Comparison of ENCODE assay signal across 8 mouse cellular contexts in genomic region chr4:116073146-116073545, GRCm38 (mm10). TPM values are rescaled to one million over a fixed set of nuclear protein-coding genes. Genes with fewer than 3 reads are reported as not detected.
DNase-seq lines count a peak whose midpoint lies in the region; ATAC-seq lines count a peak whose summit lies in the region.

No protein-coding gene starts in this region.

- peaks cover 25% of the 10 kb centered on the region for H3K4me1 ChIP-seq in embryonic facial prominence, embryonic 14.5 days (ENCODE audit: control insufficient read depth, insufficient read depth, low read length)
- H3K4me1 ChIP-seq in liver, embryonic 12.5 days, result peaks cover 45% of the 10 kb centered on the region

- no peak overlapping the region for H3K27ac ChIP-seq in embryonic facial prominence, embryonic 14.5 days (replicated peaks; ENCODE audit: low read depth, low read length)
- H3K27ac ChIP-seq in liver, embryonic 12.5 days, result no peak overlapping the region

- no peaks in the 10 kb centered on the region for H3K27me3 ChIP-seq in embryonic facial prominence, embryonic 14.5 days (replicated peaks; ENCODE audit: control insufficient read depth, insufficient read depth, low read length)
- H3K27me3 ChIP-seq in liver, embryonic 12.5 days (replicated peaks), result no peaks in the 10 kb centered on the region

- WGBS in embryonic facial prominence, embryonic 14.5 days, result 50% methylated on average over 4 of the region's 4 CpGs
- 44% methylated on average over 4 of the region's 4 CpGs for WGBS in liver, embryonic 12.5 days (ENCODE audit: insufficient replicate concordance)

- no peak for ATAC-seq in embryonic facial prominence, embryonic 14.5 days (ENCODE audit: low read depth)
- ATAC-seq in liver, embryonic 12.5 days, result no peak
- ATAC-seq in inflammation-experienced regulatory T-cells, adult 6 months, result no peak
- ATAC-seq in frontal cortex, adult (ENCODE audit: low TSS enrichment), result no peak

- no peak overlapping the region; the same call in 1 of the 2 replicates for H3K4me3 ChIP-seq in embryonic facial prominence, embryonic 14.5 days (ENCODE audit: low read depth, low read length)
- H3K4me3 ChIP-seq in liver, embryonic 12.5 days, result peak overlapping the region; percentile 96

- peak; percentile 59 for DNase-seq in cerebellum, adult 9-10 months
- no peak for DNase-seq in cerebellum, postnatal 25 days
- DNase-seq in 3T3-L1 (ENCODE audit: low read depth, low spot score), result peak; percentile 75
- peak; percentile 35 for DNase-seq in embryonic facial prominence, embryonic 14.5 days (ENCODE audit: low spot score)
- no peak for DNase-seq in right cerebral cortex, postnatal 10 days (ENCODE audit: low spot score in 2 of 2)

- H3K9ac ChIP-seq in embryonic facial prominence, embryonic 14.5 days (ENCODE audit: low read depth, low read length), result no peak overlapping the region
- peak overlapping the region; percentile 99 for H3K9ac ChIP-seq in liver, embryonic 12.5 days

- peaks cover 24% of the 10 kb centered on the region for H3K36me3 ChIP-seq in embryonic facial prominence, embryonic 14.5 days (ENCODE audit: control insufficient read depth, insufficient read depth, low read length)
- peaks cover 34% of the 10 kb centered on the region for H3K36me3 ChIP-seq in liver, embryonic 12.5 days

- H3K4me2 ChIP-seq in embryonic facial prominence, embryonic 14.5 days (ENCODE audit: low read depth, low read length), result peak overlapping the region; percentile 78; the same call in 1 of the 2 replicates
- H3K4me2 ChIP-seq in liver, embryonic 12.5 days, result peak overlapping the region; percentile 89

- no peaks in the 10 kb centered on the region for H3K9me3 ChIP-seq in embryonic facial prominence, embryonic 14.5 days (ENCODE audit: control insufficient read depth, low read length)
- H3K9me3 ChIP-seq in liver, embryonic 12.5 days (replicated peaks), result no peaks in the 10 kb centered on the region

RNA-seq across cellular contexts. Expression of gene Uqcrh, which starts 1.7 kb away (rescaled TPM):
- 511 and 572 TPM in 2 replicates for polyA plus RNA-seq in embryonic facial prominence, embryonic 14.5 days (2014; fragmentation: Nextera tagmentation; extraction: Ambion mirVana)
- 326 and 344 TPM in 2 replicates for polyA plus RNA-seq in liver, embryonic 12.5 days (2016; fragmentation: Nextera tagmentation; extraction: Ambion mirVana)
- polyA plus RNA-seq in inflammation-experienced regulatory T-cells, adult 6 months (2017; shearing (Covaris generic)), result 100 to 1,000 TPM; 803 to 910 (median 862) TPM

RNA-seq across cellular contexts. Expression of gene Lrrc41, which starts 1.9 kb away (rescaled TPM):
- 73.1 and 85.5 TPM in 2 replicates for polyA plus RNA-seq in embryonic facial prominence, embryonic 14.5 days (2014; fragmentation: Nextera tagmentation; extraction: Ambion mirVana)
- 42.2 and 43.7 TPM in 2 replicates for polyA plus RNA-seq in liver, embryonic 12.5 days (2016; fragmentation: Nextera tagmentation; extraction: Ambion mirVana)
- polyA plus RNA-seq in inflammation-experienced regulatory T-cells, adult 6 months (2017; shearing (Covaris generic)), result 10 to 100 TPM; 16.5 to 19.0 (median 18.0) TPM

RNA-seq across cellular contexts. Expression of gene Nsun4, which starts 19.5 kb away (rescaled TPM):
- 17.7 and 20.2 TPM in 2 replicates for polyA plus RNA-seq in embryonic facial prominence, embryonic 14.5 days (2014; fragmentation: Nextera tagmentation; extraction: Ambion mirVana)
- polyA plus RNA-seq in liver, embryonic 12.5 days (2016; fragmentation: Nextera tagmentation; extraction: Ambion mirVana), result 10.7 and 11.4 TPM in 2 replicates
- polyA plus RNA-seq in inflammation-experienced regulatory T-cells, adult 6 months (2017; shearing (Covaris generic)), result 10 to 100 TPM; 21.2 to 33.3 (median 29.9) TPM

RNA-seq across cellular contexts. Expression of gene Rad54l, which starts 50.3 kb away (rescaled TPM):
- 20.7 and 22.6 TPM in 2 replicates for polyA plus RNA-seq in embryonic facial prominence, embryonic 14.5 days (2014; fragmentation: Nextera tagmentation; extraction: Ambion mirVana)
- polyA plus RNA-seq in liver, embryonic 12.5 days (2016; fragmentation: Nextera tagmentation; extraction: Ambion mirVana), result 45.0 and 45.4 TPM in 2 replicates
- 10 to 100 TPM in 1 of 3 experiments, 1 to 10 TPM in 2; 4.6 to 23.5 (median 5.7) TPM for polyA plus RNA-seq in inflammation-experienced regulatory T-cells, adult 6 months (2017; shearing (Covaris generic))

RNA-seq across cellular contexts. Expression of gene Pomgnt1, which starts 50.5 kb away (rescaled TPM):
- 60.4 and 62.7 TPM in 2 replicates for polyA plus RNA-seq in embryonic facial prominence, embryonic 14.5 days (2014; fragmentation: Nextera tagmentation; extraction: Ambion mirVana)
- 23.8 and 24.2 TPM in 2 replicates for polyA plus RNA-seq in liver, embryonic 12.5 days (2016; fragmentation: Nextera tagmentation; extraction: Ambion mirVana)
- polyA plus RNA-seq in inflammation-experienced regulatory T-cells, adult 6 months (2017; shearing (Covaris generic)), result 10 to 100 TPM in 1 of 3 experiments, 1 to 10 TPM in 2; 7.5 to 11.5 (median 7.7) TPM

Comparison
In these comparisons a context has a peak if more than half of its experiments do, and no peak if none do; other contexts are left out.
1. DNase-seq: peak in cerebellum, adult 9-10 months (single experiment), 3T3-L1 (single experiment) and embryonic facial prominence, embryonic 14.5 days (single experiment); none in cerebellum, postnatal 25 days (0 of 2) and right cerebral cortex, postnatal 10 days (0 of 2).